Mouse (Mus musculus) mature B cell (primary cell): Measurements from ENCODE around the gene Atp8a1.

Source experiments
- in situ Hi-C: fragments of 300-500 bp; cut with MboI; formaldehyde crosslinking; loops from 2 replicates; pipeline ENCODE4 v1.14.3; 2019

Atp8a1 gene

GRCm38 (mm10) chr5:67631261-67631660, 216.0 kb downstream of the Atp8a1 start:
- in situ Hi-C loops = no loop called here

- in situ Hi-C loops = no loop called here
These were observed 217.4 kb downstream of the Atp8a1 start for GRCm38 (mm10) chr5:67629861-67630260.

- in situ Hi-C loops = no loop called here
These were observed 217.8 kb downstream of the Atp8a1 start for GRCm38 (mm10) chr5:67629440-67629839.

- in situ Hi-C loops = no loop called here
These were observed 218.9 kb downstream of the Atp8a1 start for GRCm38 (mm10) chr5:67628180-67628940.

GRCm38 (mm10) chr5:67621230-67621629, 226.0 kb downstream of the Atp8a1 start:
- in situ Hi-C loops = no loop called here

GRCm38 (mm10) chr5:67609520-67609837, 237.8 kb downstream of the Atp8a1 start:
- in situ Hi-C loops = no loop called here

- in situ Hi-C loops = no loop called here
These were observed 238.3 kb downstream of the Atp8a1 start for GRCm38 (mm10) chr5:67608674-67609519.

- in situ Hi-C loops = no loop called here
These were observed 239.2 kb downstream of the Atp8a1 start, which contains the start of gene Shisa3 for GRCm38 (mm10) chr5:67607804-67608673. Gene Shisa3, plus strand, starts transcription at chr5:67607882.

GRCm38 (mm10) chr5:67606916-67607803, 240.1 kb downstream of the Atp8a1 start:
- in situ Hi-C loops = no loop called here

GRCm38 (mm10) chr5:67605951-67606350, 241.3 kb downstream of the Atp8a1 start:
- in situ Hi-C loops = no loop called here

GRCm38 (mm10) chr5:67599935-67600334, 247.3 kb downstream of the Atp8a1 start:
- in situ Hi-C loops = no loop called here

GRCm38 (mm10) chr5:67595629-67596028, 251.6 kb downstream of the Atp8a1 start:
- in situ Hi-C loops = no loop called here

GRCm38 (mm10) chr5:67595070-67595469, 252.2 kb downstream of the Atp8a1 start:
- in situ Hi-C loops = no loop called here

GRCm38 (mm10) chr5:67579725-67580633, 267.3 kb downstream of the Atp8a1 start:
- in situ Hi-C loops = no loop called here

GRCm38 (mm10) chr5:67575705-67576104, 271.5 kb downstream of the Atp8a1 start:
- in situ Hi-C loops = no loop called here

GRCm38 (mm10) chr5:67574039-67574438, 273.2 kb downstream of the Atp8a1 start:
- in situ Hi-C loops = no loop called here

GRCm38 (mm10) chr5:67572552-67573155, 274.6 kb downstream of the Atp8a1 start:
- in situ Hi-C loops = no loop called here
